Mouse (Mus musculus): ENCODE measurements around the gene Slc7a1. TPM values are rescaled to one million over a fixed set of nuclear protein-coding genes. Genes with fewer than 3 reads are reported as not detected.
"Not testable (repeated sequence)": the region's sequence is repeated elsewhere in the genome, so short reads cannot be mapped to it uniquely, and the experiment has no call there.

Slc7a1 gene
- polyA plus RNA-seq, 1 experiment from 2014 or later, result 12.3 TPM

- no peak overlapping the region for H3K9ac ChIP-seq (ENCODE audit: low read depth, low read length)
- no peak overlapping the region for H3K27ac ChIP-seq
- H3K4me1 ChIP-seq (replicated peaks; ENCODE audit: insufficient read depth, low read length), result no peaks in the 10 kb centered on the region
- H3K4me2 ChIP-seq (ENCODE audit: low read length), result no peak overlapping the region
- 88% methylated on average over 18 of the region's 18 CpGs for WGBS
- H3K9me3 ChIP-seq (replicated peaks; ENCODE audit: low read length), result no peaks in the 10 kb centered on the region
- 0 out of 2 replicates have a peak, but pooled peaks cover 10% of the 10 kb centered on the region for H3K36me3 ChIP-seq (ENCODE audit: insufficient read depth, low read length)
- no peak for TF ChIP-seq CTCF (IDR thresholded peaks at IDR 0.05; ENCODE audit: low read depth)
- no peaks in the 10 kb centered on the region for H3K27me3 ChIP-seq (ENCODE audit: insufficient read depth, low read length)
- DNase-seq (ENCODE audit: low spot score) (no peak), ATAC-seq (replicated peaks; ENCODE audit: low FRiP score, low read depth) (no peak)
- no peak overlapping the region for H3K4me3 ChIP-seq (replicated peaks; ENCODE audit: low read depth, low read length)
Measured at GRCm38 (mm10) chr5:148331926-148332621, 67.6 kb downstream of the Slc7a1 start.

- no peaks in the 10 kb centered on the region for H3K27me3 ChIP-seq (ENCODE audit: insufficient read depth, low read length)
- H3K9ac ChIP-seq (ENCODE audit: low read depth, low read length), result no peak overlapping the region
- no peaks in the 10 kb centered on the region for H3K9me3 ChIP-seq (replicated peaks; ENCODE audit: low read length)
- 70% methylated on average over 11 of the region's 11 CpGs for WGBS
- H3K4me2 ChIP-seq (ENCODE audit: low read length), result no peak overlapping the region
- no peak overlapping the region for H3K27ac ChIP-seq
- DNase-seq (ENCODE audit: low spot score) (no peak), ATAC-seq (replicated peaks; ENCODE audit: low FRiP score, low read depth) (no peak)
- 0 out of 2 replicates have a peak, but pooled peaks cover 8% of the 10 kb centered on the region for H3K36me3 ChIP-seq (ENCODE audit: insufficient read depth, low read length)
- no peaks in the 10 kb centered on the region for H3K4me1 ChIP-seq (replicated peaks; ENCODE audit: insufficient read depth, low read length)
- no peak for TF ChIP-seq CTCF (IDR thresholded peaks at IDR 0.05; ENCODE audit: low read depth)
- no peak overlapping the region for H3K4me3 ChIP-seq (replicated peaks; ENCODE audit: low read depth, low read length)
Measured at GRCm38 (mm10) chr5:148331229-148331776, 68.4 kb downstream of the Slc7a1 start.

GRCm38 (mm10) chr5:148328982-148329381 is 70.7 kb downstream of the Slc7a1 start:
- no peak for TF ChIP-seq CTCF (IDR thresholded peaks at IDR 0.05; ENCODE audit: low read depth)
- H3K36me3 ChIP-seq (ENCODE audit: insufficient read depth, low read length), result 0 out of 2 replicates have a peak, but pooled peaks cover 8% of the 10 kb centered on the region
- no peaks in the 10 kb centered on the region for H3K27me3 ChIP-seq (ENCODE audit: insufficient read depth, low read length)
- H3K4me2 ChIP-seq (ENCODE audit: low read length), result no peak overlapping the region
- no peak overlapping the region for H3K9ac ChIP-seq (ENCODE audit: low read depth, low read length)
- no peaks in the 10 kb centered on the region for H3K9me3 ChIP-seq (replicated peaks; ENCODE audit: low read length)
- H3K4me1 ChIP-seq (replicated peaks; ENCODE audit: insufficient read depth, low read length), result no peaks in the 10 kb centered on the region
- WGBS, result 84% methylated on average over 3 of the region's 3 CpGs
- ATAC-seq (replicated peaks; ENCODE audit: low FRiP score, low read depth) (no peak), DNase-seq (ENCODE audit: low spot score) (no peak)
- H3K27ac ChIP-seq, result no peak overlapping the region
- no peak overlapping the region for H3K4me3 ChIP-seq (replicated peaks; ENCODE audit: low read depth, low read length)

- 91% methylated on average over 9 of the region's 9 CpGs for WGBS
- not testable (repeated sequence) for H3K27me3 ChIP-seq (ENCODE audit: insufficient read depth, low read length); H3K4me3 ChIP-seq (replicated peaks; ENCODE audit: low read depth, low read length); H3K36me3 ChIP-seq (ENCODE audit: insufficient read depth, low read length); H3K4me1 ChIP-seq (replicated peaks; ENCODE audit: insufficient read depth, low read length); H3K9me3 ChIP-seq (replicated peaks; ENCODE audit: low read length); DNase-seq (ENCODE audit: low spot score); H3K9ac ChIP-seq (ENCODE audit: low read depth, low read length); H3K4me2 ChIP-seq (ENCODE audit: low read length); ATAC-seq (replicated peaks; ENCODE audit: low FRiP score, low read depth); H3K27ac ChIP-seq
Measured at GRCm38 (mm10) chr5:148326295-148326694, 73.4 kb downstream of the Slc7a1 start.

- Histone ChIP-seq H3K36me3 (ENCODE audit: insufficient read depth, low read length) (no peaks in the 10 kb centered on the region), H3K4me1 (replicated peaks; ENCODE audit: insufficient read depth, low read length) (no peaks in the 10 kb centered on the region), H3K4me2 (ENCODE audit: low read length) (no peak overlapping the region), H3K9ac (ENCODE audit: low read depth, low read length) (no peak overlapping the region), H3K27ac (no peak overlapping the region), H3K27me3 (ENCODE audit: insufficient read depth, low read length) (no peaks in the 10 kb centered on the region), H3K4me3 (replicated peaks; ENCODE audit: low read depth, low read length) (no peak overlapping the region), H3K9me3 (replicated peaks; ENCODE audit: low read length) (no peaks in the 10 kb centered on the region)
- 46% methylated on average over 4 of the region's 4 CpGs for WGBS
- peak; percentile 80 for DNase-seq (ENCODE audit: low spot score)
- ATAC-seq (replicated peaks; ENCODE audit: low FRiP score, low read depth), result no peak
- TF ChIP-seq CTCF (IDR thresholded peaks at IDR 0.05; ENCODE audit: low read depth), result peak; percentile 98
Measured at GRCm38 (mm10) chr5:148325317-148325885, 74.3 kb downstream of the Slc7a1 start.

- H3K27ac ChIP-seq, result no peak overlapping the region
- H3K9ac ChIP-seq (ENCODE audit: low read depth, low read length), result no peak overlapping the region
- H3K36me3 ChIP-seq (ENCODE audit: insufficient read depth, low read length), result no peaks in the 10 kb centered on the region
- H3K4me1 ChIP-seq (replicated peaks; ENCODE audit: insufficient read depth, low read length), result no peaks in the 10 kb centered on the region
- H3K9me3 ChIP-seq (replicated peaks; ENCODE audit: low read length), result no peaks in the 10 kb centered on the region
- ATAC-seq (replicated peaks; ENCODE audit: low FRiP score, low read depth), result no peak
- TF ChIP-seq CTCF (IDR thresholded peaks at IDR 0.05; ENCODE audit: low read depth), result no peak
- no peak overlapping the region for H3K4me3 ChIP-seq (replicated peaks; ENCODE audit: low read depth, low read length)
- no peaks in the 10 kb centered on the region for H3K27me3 ChIP-seq (ENCODE audit: insufficient read depth, low read length)
- DNase-seq (ENCODE audit: low spot score), result no peak
- WGBS, result 91% methylated on average over 5 of the region's 5 CpGs
- no peak overlapping the region for H3K4me2 ChIP-seq (ENCODE audit: low read length)
Measured at GRCm38 (mm10) chr5:148314931-148315330, 84.8 kb downstream of the Slc7a1 start.

Data from kidney, postnatal 0 days (tissue).